Mouse (Mus musculus): ENCODE data around the gene Zfp740. TPM values are rescaled to one million over a fixed set of nuclear protein-coding genes. Genes with fewer than 3 reads are reported as not detected.
A peak's percentile ranks its signal among the peaks of the same experiment; 100 is the strongest.

Zfp740 gene
- polyA plus RNA-seq, 1 experiment from 2014 or later: 11.6 TPM

- ATAC-seq: no peak
- H3K27ac ChIP-seq (ENCODE audit: low read depth): no peak overlapping the region
- TF ChIP-seq CTCF (IDR thresholded peaks at IDR 0.05; ENCODE audit: low read depth) (no peak), EP300 (IDR thresholded peaks at IDR 0.05; ENCODE audit: low read depth) (no peak)
- no peaks in the 10 kb centered on the region for H3K27me3 ChIP-seq (ENCODE audit: insufficient read depth, low read length)
- H3K4me3 ChIP-seq (ENCODE audit: low read depth, low read length): no peak overlapping the region
- peaks cover 32% of the 10 kb centered on the region for H3K4me1 ChIP-seq (ENCODE audit: insufficient read depth)
- no peak for DNase-seq
- 0 out of 2 replicates have a peak overlapping the region, but pooled peaks have one; percentile 8 for H3K9ac ChIP-seq (replicated peaks)
- H3K9me3 ChIP-seq (ENCODE audit: low read length): no peaks in the 10 kb centered on the region
- WGBS (ENCODE audit: insufficient replicate concordance): 73% methylated on average over 3 of the region's 3 CpGs
- H3K36me3 ChIP-seq (replicated peaks; ENCODE audit: insufficient read depth, low read length): peaks cover 51% of the 10 kb centered on the region
- no peak overlapping the region for H3K4me2 ChIP-seq (ENCODE audit: low read depth, low read length)
Observed at GRCm38 (mm10) chr15:102207351-102207750, 4.3 kb downstream of the Zfp740 start.

DNA sequence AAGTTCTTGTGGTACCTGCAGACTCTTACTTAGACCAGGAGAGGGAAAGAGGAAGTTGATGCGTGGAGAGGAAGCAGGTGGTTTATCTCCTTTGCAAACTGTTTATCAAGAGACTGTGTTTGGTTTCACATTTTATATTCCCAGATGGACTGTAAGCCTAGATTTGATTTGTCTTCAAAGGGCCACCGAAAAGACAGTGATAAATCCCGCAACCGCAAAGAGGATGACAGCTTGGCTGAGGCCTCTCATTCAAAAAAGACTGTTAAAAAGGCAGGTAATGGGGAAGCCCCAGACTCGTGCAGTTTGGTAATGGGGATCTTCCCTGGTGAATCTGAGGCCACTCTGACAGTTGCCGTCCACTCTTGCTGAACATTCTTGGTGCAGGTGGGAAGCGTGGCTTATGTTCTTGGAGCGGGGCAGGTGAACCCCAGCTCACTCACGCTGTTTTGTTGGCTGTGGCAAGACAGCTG, 5.1 kb downstream of the Zfp740 start:
- ATAC-seq (no peak), DNase-seq (no peak)
- H3K27me3 ChIP-seq (ENCODE audit: insufficient read depth, low read length): no peaks in the 10 kb centered on the region
- H3K4me2 ChIP-seq (ENCODE audit: low read depth, low read length): no peak overlapping the region
- no peak for TF ChIP-seq CTCF (IDR thresholded peaks at IDR 0.05; ENCODE audit: low read depth)
- no peak for TF ChIP-seq EP300 (IDR thresholded peaks at IDR 0.05; ENCODE audit: low read depth)
- H3K4me3 ChIP-seq (ENCODE audit: low read depth, low read length): no peak overlapping the region
- no peak overlapping the region for H3K9ac ChIP-seq (replicated peaks)
- H3K27ac ChIP-seq (ENCODE audit: low read depth): no peak overlapping the region
- peaks cover 28% of the 10 kb centered on the region for H3K4me1 ChIP-seq (ENCODE audit: insufficient read depth)
- WGBS (ENCODE audit: insufficient replicate concordance): 56% methylated on average over 9 of the region's 9 CpGs
- no peaks in the 10 kb centered on the region for H3K9me3 ChIP-seq (ENCODE audit: low read length)
- H3K36me3 ChIP-seq (replicated peaks; ENCODE audit: insufficient read depth, low read length): peaks cover 58% of the 10 kb centered on the region

DNA sequence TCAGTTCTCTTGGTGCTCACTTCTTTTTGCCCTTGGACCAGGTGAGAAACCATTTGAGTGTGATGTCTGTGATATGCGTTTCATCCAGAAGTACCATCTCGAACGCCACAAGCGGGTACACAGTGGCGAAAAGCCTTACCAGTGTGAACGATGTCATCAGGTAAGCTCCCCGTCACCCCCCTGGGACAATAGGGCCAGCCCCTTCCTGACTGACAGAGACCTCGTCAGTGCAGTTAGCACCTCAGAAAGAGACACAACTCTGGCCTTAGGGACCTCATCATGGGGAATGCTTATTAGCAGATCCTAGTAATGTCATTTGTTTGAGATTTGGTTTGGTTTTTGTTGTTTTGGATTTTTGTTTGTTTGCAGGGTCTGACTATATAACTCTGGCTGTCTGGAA, 6.1 kb downstream of the Zfp740 start:
- no peak for DNase-seq
- WGBS (ENCODE audit: insufficient replicate concordance): 90% methylated on average over 8 of the region's 8 CpGs

GRCm38 (mm10) chr15:102210816-102211215, 7.8 kb downstream of the Zfp740 start:
- Histone ChIP-seq H3K9ac (replicated peaks) (no peak overlapping the region), H3K4me2 (ENCODE audit: low read depth, low read length) (no peak overlapping the region), H3K4me1 (ENCODE audit: insufficient read depth) (peaks cover 13% of the 10 kb centered on the region), H3K27me3 (ENCODE audit: insufficient read depth, low read length) (no peaks in the 10 kb centered on the region), H3K4me3 (ENCODE audit: low read depth, low read length) (no peak overlapping the region), H3K27ac (ENCODE audit: low read depth) (no peak overlapping the region), H3K9me3 (ENCODE audit: low read length) (no peaks in the 10 kb centered on the region), H3K36me3 (replicated peaks; ENCODE audit: insufficient read depth, low read length) (peaks cover 64% of the 10 kb centered on the region)
- ATAC-seq (peak; percentile 53), DNase-seq (no peak)
- TF ChIP-seq EP300 (IDR thresholded peaks at IDR 0.05; ENCODE audit: low read depth) (no peak), CTCF (IDR thresholded peaks at IDR 0.05; ENCODE audit: low read depth) (no peak)
- WGBS (ENCODE audit: insufficient replicate concordance): 91% methylated on average over 4 of the region's 4 CpGs

More for the DNA sequence above, 6.1 kb downstream of the Zfp740 start:
- Histone ChIP-seq H3K27me3 (ENCODE audit: insufficient read depth, low read length) (no peaks in the 10 kb centered on the region), H3K4me2 (ENCODE audit: low read depth, low read length) (no peak overlapping the region), H3K9me3 (ENCODE audit: low read length) (no peaks in the 10 kb centered on the region), H3K4me1 (ENCODE audit: insufficient read depth) (peaks cover 28% of the 10 kb centered on the region), H3K27ac (ENCODE audit: low read depth) (no peak overlapping the region), H3K36me3 (replicated peaks; ENCODE audit: insufficient read depth, low read length) (peaks cover 68% of the 10 kb centered on the region), H3K9ac (replicated peaks) (no peak overlapping the region), H3K4me3 (ENCODE audit: low read depth, low read length) (no peak overlapping the region)
- ATAC-seq: no peak
- no peak for TF ChIP-seq EP300 (IDR thresholded peaks at IDR 0.05; ENCODE audit: low read depth)
- TF ChIP-seq CTCF (IDR thresholded peaks at IDR 0.05; ENCODE audit: low read depth): no peak

DNA sequence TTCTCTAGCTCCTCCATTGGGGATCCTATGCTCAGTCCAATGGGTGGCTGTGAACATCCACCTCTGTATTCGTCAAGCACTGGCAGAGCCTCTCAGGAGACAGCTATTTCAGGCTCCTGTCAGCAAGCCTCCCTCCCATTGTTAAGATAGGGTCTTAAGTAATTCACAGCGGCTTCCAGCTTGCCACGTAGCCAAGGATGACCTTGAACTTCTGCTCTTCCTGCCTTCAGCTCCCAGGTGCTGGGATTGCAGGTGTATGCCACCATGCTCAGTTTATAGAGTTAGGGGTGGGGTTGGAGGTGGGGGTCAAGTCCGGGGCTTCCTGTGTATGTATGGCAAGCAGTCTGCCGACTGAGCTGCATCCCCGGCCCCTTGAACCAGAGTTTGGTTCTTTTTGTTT, 8.8 kb downstream of the Zfp740 start:
- no peak overlapping the region for H3K9ac ChIP-seq (replicated peaks)
- H3K9me3 ChIP-seq (ENCODE audit: low read length): no peaks in the 10 kb centered on the region
- peaks cover 11% of the 10 kb centered on the region; the same call in 1 of the 2 replicates for H3K4me1 ChIP-seq (ENCODE audit: insufficient read depth)
- peaks cover 58% of the 10 kb centered on the region for H3K36me3 ChIP-seq (replicated peaks; ENCODE audit: insufficient read depth, low read length)
- H3K4me2 ChIP-seq (ENCODE audit: low read depth, low read length): no peak overlapping the region
- 78% methylated on average over 6 of the region's 6 CpGs for whole genome bisulfite sequencing (ENCODE audit: insufficient replicate concordance)
- H3K27ac ChIP-seq (ENCODE audit: low read depth): no peak overlapping the region
- H3K27me3 ChIP-seq (ENCODE audit: insufficient read depth, low read length): no peaks in the 10 kb centered on the region
- no peak overlapping the region for H3K4me3 ChIP-seq (ENCODE audit: low read depth, low read length)
- ATAC-seq (no peak), DNase-seq (no peak)
- TF ChIP-seq EP300 (IDR thresholded peaks at IDR 0.05; ENCODE audit: low read depth): no peak
- TF ChIP-seq CTCF (IDR thresholded peaks at IDR 0.05; ENCODE audit: low read depth): no peak

DNA sequence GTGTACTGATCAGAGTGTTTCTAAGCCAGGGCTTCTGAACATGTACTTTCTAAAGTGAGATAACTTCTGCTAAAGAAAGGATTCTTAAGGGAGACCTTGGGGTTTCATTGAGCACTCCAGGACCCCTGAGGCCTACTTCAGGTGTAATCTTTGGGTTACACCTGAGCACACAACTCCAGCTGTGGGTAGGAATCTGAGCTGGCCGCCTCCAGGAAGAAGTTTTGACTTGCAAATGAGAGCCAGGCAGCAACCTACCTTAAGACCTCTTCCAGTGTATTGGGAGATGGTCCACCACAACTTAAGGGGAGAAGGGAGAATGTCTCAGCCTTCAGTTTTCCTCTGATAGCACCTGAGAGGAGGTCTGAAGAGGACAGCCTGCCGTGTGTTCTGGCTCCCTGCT, 11.1 kb downstream of the Zfp740 start:
- Histone ChIP-seq H3K4me1 (ENCODE audit: insufficient read depth) (no peaks in the 10 kb centered on the region), H3K9ac (replicated peaks) (no peak overlapping the region), H3K9me3 (ENCODE audit: low read length) (no peaks in the 10 kb centered on the region), H3K27me3 (ENCODE audit: insufficient read depth, low read length) (no peaks in the 10 kb centered on the region), H3K4me2 (ENCODE audit: low read depth, low read length) (no peak overlapping the region), H3K36me3 (replicated peaks; ENCODE audit: insufficient read depth, low read length) (peaks cover 42% of the 10 kb centered on the region), H3K4me3 (ENCODE audit: low read depth, low read length) (no peak overlapping the region), H3K27ac (ENCODE audit: low read depth) (no peak overlapping the region)
- DNase-seq (no peak), ATAC-seq (no peak)
- TF ChIP-seq EP300 (IDR thresholded peaks at IDR 0.05; ENCODE audit: low read depth) (no peak), CTCF (IDR thresholded peaks at IDR 0.05; ENCODE audit: low read depth) (no peak)
- WGBS (ENCODE audit: insufficient replicate concordance): 74% methylated on average over 2 of the region's 2 CpGs

- no peak for ATAC-seq
- no peaks in the 10 kb centered on the region for H3K9me3 ChIP-seq (ENCODE audit: low read length)
- no peaks in the 10 kb centered on the region for H3K4me1 ChIP-seq (ENCODE audit: insufficient read depth)
- no peak for DNase-seq
- H3K27me3 ChIP-seq (ENCODE audit: insufficient read depth, low read length): no peaks in the 10 kb centered on the region
- no peak overlapping the region for H3K4me3 ChIP-seq (ENCODE audit: low read depth, low read length)
- H3K36me3 ChIP-seq (replicated peaks; ENCODE audit: insufficient read depth, low read length): peaks cover 32% of the 10 kb centered on the region
- no peak for TF ChIP-seq EP300 (IDR thresholded peaks at IDR 0.05; ENCODE audit: low read depth)
- no peak for TF ChIP-seq CTCF (IDR thresholded peaks at IDR 0.05; ENCODE audit: low read depth)
- H3K4me2 ChIP-seq (ENCODE audit: low read depth, low read length): no peak overlapping the region
- no peak overlapping the region for H3K27ac ChIP-seq (ENCODE audit: low read depth)
- no peak overlapping the region for H3K9ac ChIP-seq (replicated peaks)
- WGBS (ENCODE audit: insufficient replicate concordance): 79% methylated on average over 6 of the region's 6 CpGs
Observed at GRCm38 (mm10) chr15:102215624-102216023, 12.6 kb downstream of the Zfp740 start.

Data from liver, postnatal 0 days (tissue).